Mouse (Mus musculus) stomach, embryonic 16.5 days (tissue): ENCODE measurements around the gene Frem2. TPM values are rescaled to one million over a fixed set of nuclear protein-coding genes. Genes with fewer than 3 reads are reported as not detected.

Source experiments
- ATAC-seq: fragments of 200-750 bp; cut with Nextera tagmentation; 2 replicates; pipeline ENCODE4 v1.8.0; 2017; ENCODE audit warnings: moderate number of reproducible peaks, moderate TSS enrichment; ENCODE audit not compliant: insufficient read depth, low FRiP score
- H3K27ac ChIP-seq: fragments of 300-500 bp; sonication (generic); 2 replicates; pipeline ENCODE4 v1.5.1; 2014; ENCODE audit warnings: low read length
- H3K27me3 ChIP-seq: fragments of 300-500 bp; sonication (generic); 2 replicates; pipeline ENCODE4 v1.6.1; 2014; ENCODE audit warnings: low read length, control low read depth, mixed read lengths; ENCODE audit not compliant: control insufficient read depth, insufficient read depth
- H3K36me3 ChIP-seq: fragments of 300-500 bp; sonication (generic); 2 replicates; pipeline ENCODE4 v1.6.1; 2014; ENCODE audit warnings: low read length; ENCODE audit not compliant: control insufficient read depth, insufficient read depth
- H3K4me1 ChIP-seq: fragments of 300-500 bp; sonication (generic); 2 replicates; pipeline ENCODE4 v1.6.1; 2014; ENCODE audit warnings: low read length, control low read depth, mixed read lengths; ENCODE audit not compliant: control insufficient read depth, insufficient read depth
- H3K4me2 ChIP-seq: fragments of 300-500 bp; sonication (generic); 2 replicates; pipeline ENCODE4 v1.6.1; 2014; ENCODE audit warnings: low read depth, low read length, mixed read lengths
- H3K4me3 ChIP-seq: fragments of 300-500 bp; sonication (generic); replicated peaks from 2 replicates; pipeline ENCODE4 v1.5.1; 2014; ENCODE audit warnings: mild to moderate bottlenecking, low read length
- H3K9ac ChIP-seq: fragments of 300-500 bp; sonication (generic); 2 replicates; pipeline ENCODE4 v1.6.1; 2014; ENCODE audit warnings: low read length
- H3K9me3 ChIP-seq: fragments of 300-500 bp; sonication (generic); replicated peaks from 2 replicates; pipeline ENCODE4 v1.6.1; 2016; ENCODE audit warnings: low read length, control low read depth; ENCODE audit not compliant: control insufficient read depth
- WGBS: fragments of 180-500 bp; shearing (Covaris S2); extraction: QIAGEN DNeasy Blood & Tissue Kit; methylation state at CpG from one replicate; pipeline ENCODE4 v1.1.7; 2014; 5-methylcytosine and 5-hydroxymethylcytosine counted together
- polyA plus RNA-seq: library from polyadenylated mRNA; unstranded; fragments of >200 nt; fragmentation: Nextera tagmentation; extraction: Ambion mirVana; gene quantifications from 2 replicates; pipeline ENCODE4 v1.2.1, GENCODE M21; 2015

Frem2 gene
- polyA plus RNA-seq, 1 experiment from 2014 or later = 16.4 TPM

DNA sequence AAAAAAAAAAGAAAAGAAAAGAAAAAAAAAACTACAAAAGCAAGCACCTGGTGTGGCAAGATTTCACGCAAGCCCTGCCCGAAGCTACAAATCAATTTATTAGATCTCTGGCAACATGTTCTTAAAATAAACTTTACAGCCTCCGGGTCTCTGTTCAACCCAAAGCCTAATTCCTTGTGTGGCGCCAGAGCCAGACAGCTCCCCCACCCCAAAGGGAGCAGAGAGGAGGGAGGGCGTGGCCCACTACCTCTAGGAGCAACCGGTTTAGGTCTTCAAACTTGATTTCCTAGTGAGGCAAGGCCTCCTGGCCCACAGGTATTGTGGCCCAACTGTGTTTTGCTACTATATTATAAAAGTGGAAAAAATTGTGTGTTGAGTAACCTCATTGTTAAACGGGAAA, 57.8 kb downstream of the Frem2 start:
- no peaks in the 10 kb centered on the region for H3K27me3 ChIP-seq
- 0 out of 2 replicates have a peak, but pooled peaks have one; percentile 58 for ATAC-seq
- no peaks in the 10 kb centered on the region for H3K9me3 ChIP-seq
- peak overlapping the region; percentile 26 for H3K4me2 ChIP-seq
- H3K4me1 ChIP-seq = peaks cover 9% of the 10 kb centered on the region
- no peak overlapping the region for H3K4me3 ChIP-seq
- 17% methylated on average over 7 of the region's 7 CpGs for WGBS
- no peak overlapping the region for H3K9ac ChIP-seq
- H3K27ac ChIP-seq = peak overlapping the region; percentile 48
- H3K36me3 ChIP-seq = no peaks in the 10 kb centered on the region

DNA sequence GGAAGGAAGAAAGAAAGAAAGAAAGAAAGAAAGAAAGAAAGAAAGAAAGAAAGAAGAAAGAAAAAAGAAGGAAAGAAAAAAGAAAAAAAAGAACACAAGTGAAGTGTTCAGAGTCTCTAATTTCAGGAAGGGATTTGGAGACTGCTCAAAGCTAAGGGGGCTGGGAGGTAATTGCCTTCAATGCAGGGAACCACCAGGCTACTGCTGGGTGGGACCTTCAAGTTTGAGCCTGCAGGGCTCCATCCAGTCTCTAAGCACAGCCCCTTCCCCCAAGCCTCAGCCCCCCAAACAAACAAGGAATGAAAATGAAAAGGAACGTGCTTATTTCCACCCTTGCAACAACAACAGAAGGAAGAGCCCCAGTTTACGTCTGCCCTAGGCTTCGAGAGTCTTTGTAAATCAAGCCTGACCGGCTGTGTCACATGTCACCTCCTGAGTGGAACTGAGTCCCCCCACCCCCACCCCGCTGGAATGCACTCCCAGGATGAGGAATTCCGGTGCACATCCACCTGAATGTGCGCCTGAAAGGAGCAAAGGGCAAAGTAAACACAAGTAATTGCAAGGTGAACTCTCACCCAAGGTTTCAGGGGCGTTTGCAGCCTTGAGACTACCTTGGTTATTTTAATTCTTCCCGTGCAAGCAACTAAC, 58.9 kb downstream of the Frem2 start:
- H3K4me3 ChIP-seq = no peak overlapping the region
- H3K36me3 ChIP-seq = no peaks in the 10 kb centered on the region
- no peaks in the 10 kb centered on the region for H3K9me3 ChIP-seq
- no peak overlapping the region for H3K4me2 ChIP-seq
- peak overlapping the region; percentile 46 for H3K9ac ChIP-seq
- no peaks in the 10 kb centered on the region for H3K27me3 ChIP-seq
- 19% methylated on average over 9 of the region's 9 CpGs for WGBS
- no peak for ATAC-seq
- H3K27ac ChIP-seq = peak overlapping the region; percentile 82
- peaks cover 9% of the 10 kb centered on the region for H3K4me1 ChIP-seq

DNA sequence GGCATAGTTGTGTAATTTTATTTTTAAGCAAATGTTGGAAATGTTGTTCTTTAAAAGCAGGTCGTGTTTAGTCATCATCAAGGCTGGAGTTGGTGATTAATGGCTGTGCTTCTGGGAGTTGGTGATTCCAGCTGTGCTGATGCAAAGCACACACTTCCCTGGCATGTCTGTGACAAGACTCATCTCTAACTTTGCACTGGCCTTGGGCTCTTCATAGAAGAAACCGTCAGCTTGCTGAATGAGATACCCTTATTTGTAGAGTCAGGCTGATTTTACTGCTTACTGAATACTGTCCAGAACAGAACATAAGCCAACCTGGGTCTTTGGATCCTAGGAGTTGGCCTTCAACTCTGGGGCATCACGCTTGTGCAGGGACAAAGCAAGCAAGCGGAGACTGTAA, 62.7 kb downstream of the Frem2 start:
- no peak overlapping the region for H3K4me3 ChIP-seq
- no peak overlapping the region for H3K27ac ChIP-seq
- no peak for ATAC-seq
- no peak overlapping the region for H3K4me2 ChIP-seq
- H3K27me3 ChIP-seq = no peaks in the 10 kb centered on the region
- no peaks in the 10 kb centered on the region for H3K9me3 ChIP-seq
- peaks cover 19% of the 10 kb centered on the region for H3K4me1 ChIP-seq
- no peak overlapping the region for H3K9ac ChIP-seq
- no peaks in the 10 kb centered on the region for H3K36me3 ChIP-seq
- 60% methylated on average over 4 of the region's 4 CpGs for WGBS

DNA sequence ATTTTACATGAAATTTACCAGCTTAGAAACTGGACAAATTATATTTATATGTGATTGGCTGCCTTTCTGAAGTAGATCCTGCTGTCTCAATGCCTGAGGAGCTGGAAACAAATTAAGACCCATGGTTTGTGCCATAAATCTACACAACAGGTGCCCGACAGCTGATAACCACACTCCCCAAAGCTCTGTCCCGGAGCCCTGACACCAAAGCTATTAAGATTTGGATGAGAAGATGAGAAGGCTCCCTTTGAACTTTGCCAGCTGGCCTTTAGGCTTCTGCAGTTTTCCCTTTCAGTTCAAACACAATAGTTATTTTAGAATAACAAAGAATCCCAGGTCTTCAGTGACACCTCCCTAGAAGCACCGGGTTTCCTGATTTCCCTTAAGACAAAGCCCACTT, 63.4 kb downstream of the Frem2 start:
- Histone ChIP-seq H3K9ac (no peak overlapping the region), H3K27me3 (no peaks in the 10 kb centered on the region), H3K4me2 (no peak overlapping the region), H3K4me1 (peaks cover 19% of the 10 kb centered on the region), H3K36me3 (no peaks in the 10 kb centered on the region), H3K9me3 (no peaks in the 10 kb centered on the region), H3K27ac (no peak overlapping the region), H3K4me3 (no peak overlapping the region)
- WGBS = 31% methylated on average over 3 of the region's 3 CpGs
- no peak for ATAC-seq

DNA sequence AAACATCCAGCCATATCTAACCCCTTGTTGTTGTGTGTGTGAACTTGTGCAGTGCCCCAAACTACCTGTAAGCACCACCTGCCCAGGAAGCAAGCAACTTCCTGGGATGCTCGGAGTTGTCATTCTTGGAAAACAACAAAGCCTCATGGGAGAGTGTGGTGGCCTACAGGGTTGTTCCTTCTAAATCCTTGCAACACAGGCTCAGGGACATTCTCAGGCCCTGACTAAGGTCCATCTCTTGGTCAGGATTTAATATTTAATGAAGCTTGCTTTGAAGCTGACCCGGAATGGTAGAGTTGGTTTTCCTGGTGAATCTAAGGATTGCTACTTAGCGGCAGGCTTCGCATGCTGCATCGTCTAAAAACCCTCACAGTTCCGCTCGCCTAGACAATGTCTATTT, 65.1 kb downstream of the Frem2 start:
- Histone ChIP-seq H3K9ac (no peak overlapping the region), H3K9me3 (no peaks in the 10 kb centered on the region), H3K27ac (no peak overlapping the region), H3K4me3 (no peak overlapping the region), H3K4me1 (peaks cover 10% of the 10 kb centered on the region; the same call in 1 of the 2 replicates), H3K27me3 (no peaks in the 10 kb centered on the region), H3K36me3 (no peaks in the 10 kb centered on the region), H3K4me2 (no peak overlapping the region)
- ATAC-seq = no peak
- WGBS = 92% methylated on average over 7 of the region's 7 CpGs

DNA sequence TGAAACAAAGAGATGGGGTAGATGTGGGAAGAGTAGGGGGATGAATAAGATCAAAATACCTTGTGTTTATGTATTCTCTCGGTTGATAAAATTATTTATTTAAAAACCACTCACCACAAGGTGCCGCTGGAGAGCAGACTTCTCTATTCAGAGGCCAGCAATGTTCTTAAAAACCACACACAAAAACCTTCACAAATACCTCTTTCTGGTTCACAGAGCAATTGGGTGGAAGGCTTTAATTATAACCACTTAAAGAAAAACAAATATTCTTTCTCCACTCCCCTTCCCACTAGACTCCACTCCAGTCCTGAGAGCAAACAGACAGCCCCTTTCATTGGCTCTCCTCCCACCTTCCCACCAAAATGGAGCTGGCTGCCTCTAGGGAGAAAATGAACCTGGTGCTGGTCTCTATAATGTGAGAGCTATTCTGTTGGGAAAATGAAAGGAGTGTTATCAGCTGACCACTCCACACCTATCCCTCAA, 67.0 kb downstream of the Frem2 start:
- Histone ChIP-seq H3K4me2 (no peak overlapping the region), H3K4me1 (peaks cover 10% of the 10 kb centered on the region; the same call in 1 of the 2 replicates), H3K27ac (peak overlapping the region; percentile 54), H3K9ac (no peak overlapping the region), H3K36me3 (no peaks in the 10 kb centered on the region), H3K4me3 (no peak overlapping the region), H3K9me3 (no peaks in the 10 kb centered on the region), H3K27me3 (no peaks in the 10 kb centered on the region)
- peak; percentile 58 for ATAC-seq
- WGBS = 0% methylated on average over 2 of the region's 2 CpGs

DNA sequence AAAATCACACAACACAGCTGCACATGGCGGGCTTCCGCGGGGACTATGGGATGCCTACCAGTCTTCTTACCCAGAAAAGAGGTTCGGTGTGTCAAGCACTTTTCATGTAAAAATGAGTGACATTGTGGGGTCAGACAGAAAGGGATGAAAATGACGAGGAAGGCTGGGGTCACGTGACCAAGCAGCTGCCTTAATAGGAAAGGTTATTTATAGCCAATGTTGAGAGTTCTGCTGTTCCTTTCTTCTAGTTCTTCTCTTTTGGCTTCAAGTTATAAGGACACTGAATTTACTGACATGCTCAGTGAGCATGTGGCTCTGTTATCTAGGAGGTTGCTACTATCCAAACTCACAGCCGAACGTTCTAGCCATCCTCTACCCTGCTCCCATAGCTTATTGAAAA, 73.9 kb downstream of the Frem2 start:
- H3K27ac ChIP-seq = no peak overlapping the region
- peaks cover 10% of the 10 kb centered on the region for H3K4me1 ChIP-seq
- H3K9ac ChIP-seq = no peak overlapping the region
- H3K9me3 ChIP-seq = no peaks in the 10 kb centered on the region
- no peak overlapping the region for H3K4me2 ChIP-seq
- no peak overlapping the region for H3K4me3 ChIP-seq
- no peaks in the 10 kb centered on the region for H3K27me3 ChIP-seq
- no peak for ATAC-seq
- no peaks in the 10 kb centered on the region for H3K36me3 ChIP-seq
- 84% methylated on average over 8 of the region's 8 CpGs for WGBS

DNA sequence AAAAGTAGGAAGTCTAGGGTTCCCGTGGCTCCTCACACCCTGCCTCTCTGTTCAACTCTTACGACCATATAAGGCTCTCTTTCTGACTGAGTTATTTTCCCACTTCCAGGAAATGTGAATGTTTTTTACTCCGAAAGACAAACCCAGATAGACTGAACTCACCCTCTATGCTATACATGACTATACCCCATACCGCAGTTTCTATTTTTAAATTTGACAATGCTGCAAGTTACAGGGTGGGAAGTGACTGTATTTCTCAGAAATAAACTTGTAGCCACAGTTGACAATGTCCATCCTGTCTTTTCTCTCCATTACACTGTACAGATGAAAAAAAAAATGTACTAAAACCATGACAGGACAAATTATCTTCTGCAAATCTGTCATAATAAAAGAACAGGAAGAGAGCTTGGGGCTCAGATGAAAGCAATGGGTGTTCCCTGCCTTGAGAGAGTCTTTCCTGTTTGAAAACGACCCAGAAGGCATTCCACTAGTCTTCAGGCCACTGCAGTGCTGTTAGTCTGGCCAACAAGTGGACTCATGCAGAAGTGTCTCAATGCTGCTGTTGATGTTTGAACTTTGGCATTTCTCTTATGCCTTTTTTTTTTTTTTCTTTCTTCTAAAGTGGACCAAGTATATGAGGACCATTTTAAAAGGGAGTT, 76.4 kb downstream of the Frem2 start:
- 39% methylated on average over 5 of the region's 5 CpGs for WGBS
- H3K27ac ChIP-seq = peak overlapping the region; percentile 66
- ATAC-seq = peak; percentile 15; the same call in 1 of the 2 replicates
- H3K4me1 ChIP-seq = peaks cover 10% of the 10 kb centered on the region
- H3K27me3 ChIP-seq = no peaks in the 10 kb centered on the region
- no peak overlapping the region for H3K4me2 ChIP-seq
- H3K36me3 ChIP-seq = no peaks in the 10 kb centered on the region
- H3K9ac ChIP-seq = no peak overlapping the region
- H3K9me3 ChIP-seq = no peaks in the 10 kb centered on the region
- no peak overlapping the region for H3K4me3 ChIP-seq

DNA sequence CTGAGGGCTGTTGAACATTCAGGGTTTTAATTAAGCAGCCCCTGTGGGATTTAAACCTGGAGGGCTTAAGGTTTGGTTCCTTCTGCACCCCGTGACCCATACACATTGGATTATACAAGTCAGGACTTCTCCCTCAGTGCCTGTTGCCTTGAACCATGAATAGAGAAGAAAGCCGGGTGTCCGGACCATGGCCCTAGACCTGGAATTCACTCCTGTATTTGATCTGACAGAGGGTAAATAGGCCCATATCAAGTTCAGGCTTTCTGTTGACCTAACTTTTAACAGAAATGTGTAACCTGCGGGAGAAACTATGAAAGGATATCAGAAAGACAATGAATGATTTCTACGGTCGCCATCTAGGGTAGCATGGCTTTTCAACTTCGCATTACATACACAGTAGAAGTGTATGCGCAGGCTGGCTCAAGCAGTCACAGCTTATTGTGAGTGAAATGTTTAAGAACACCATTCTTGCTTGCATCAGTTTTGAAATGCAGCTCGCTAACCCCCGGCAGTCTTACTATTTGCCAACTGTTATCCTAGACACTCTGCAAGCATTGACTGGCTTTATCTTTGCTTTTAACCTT, 77.9 kb downstream of the Frem2 start:
- Histone ChIP-seq H3K4me2 (no peak overlapping the region), H3K36me3 (no peaks in the 10 kb centered on the region), H3K27ac (peak overlapping the region; percentile 66), H3K9me3 (no peaks in the 10 kb centered on the region), H3K9ac (no peak overlapping the region), H3K4me1 (peaks cover 10% of the 10 kb centered on the region), H3K27me3 (no peaks in the 10 kb centered on the region), H3K4me3 (no peak overlapping the region)
- peak; percentile 77; the same call in 1 of the 2 replicates for ATAC-seq
- 68% methylated on average over 10 of the region's 10 CpGs for WGBS
